Mouse (Mus musculus) small intestine, adult 2 months (tissue): Measurements from ENCODE around the gene Mllt10.

ENCODE experiments used
- CTCF ChIP-seq: fragments of 200-500 bp; IDR thresholded peaks from 2 replicates; pipeline ENCODE4 v1.5.1; 2012; ENCODE audit warnings: low read depth, mild to moderate bottlenecking, control low read depth, inconsistent platforms, low read length, moderate library complexity, mixed read lengths; ENCODE audit not compliant: insufficient replicate concordance, insufficient read length; ENCODE audit errors: extremely low read depth
- POLR2A ChIP-seq: fragments of 200-500 bp; IDR thresholded peaks from 2 replicates; pipeline ENCODE4 v1.6.1; 2012; ENCODE audit warnings: low read depth, mild to moderate bottlenecking, control low read depth, inconsistent platforms, low read length, moderate library complexity

DNA sequence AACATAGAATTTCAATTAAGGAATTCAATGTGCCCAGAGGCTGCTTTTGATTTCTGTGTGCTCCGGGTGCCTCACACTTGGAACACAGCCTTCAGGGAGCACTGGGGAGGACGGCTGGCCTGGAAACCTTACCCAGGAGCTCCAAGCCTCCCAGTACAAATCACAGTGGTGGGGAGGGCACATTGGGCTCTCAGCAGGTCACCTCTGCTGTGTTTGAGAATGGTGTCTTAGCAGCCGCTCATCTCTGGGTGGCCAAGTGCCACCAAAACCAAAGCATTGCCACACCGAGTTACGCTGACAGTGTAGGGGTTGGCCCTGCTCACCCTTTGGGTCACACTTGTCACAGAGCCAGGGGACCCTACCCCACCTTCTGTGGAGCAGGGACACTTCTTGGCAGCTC, 163.5 kb downstream of the Mllt10 start:
- TF ChIP-seq POLR2A (no peak), CTCF (no peak)
